Mouse (Mus musculus) common myeloid progenitor, adult 5-6 weeks (primary cell): ENCODE measurements around the gene Otop3. TPM values are rescaled to one million over a fixed set of nuclear protein-coding genes. Genes with fewer than 3 reads are reported as not detected.
A peak's percentile ranks its signal among the peaks of the same experiment; 100 is the strongest.

ENCODE experiments used
- ATAC-seq: replicated peaks from 2 replicates; pipeline ENCODE4 v1.8.0; 2016; ENCODE audit warnings: low read depth, mild to moderate bottlenecking, moderate TSS enrichment, inconsistent platforms; ENCODE audit not compliant: poor library complexity, severe bottlenecking
- total RNA-seq: library from RNA; stranded (forward); fragments of 200-1000, 187-1606 nt; gene quantifications from 2 replicates; pipeline ENCODE4 v1.2.3, GENCODE M21; 2017

The Otop3 gene
- total RNA-seq: not detected in 2 replicates

- no peak for ATAC-seq
Observed at GRCm38 (mm10) chr11:115334531-115334930, at the start of gene Otop3. Gene Otop3 (plus strand): TSS chr11:115334731.

- peak; percentile 74 for ATAC-seq
Observed at GRCm38 (mm10) chr11:115285282-115285681, 49.2 kb upstream of the Otop3 start.

GRCm38 (mm10) chr11:115286201-115286993 lies 48.1 kb upstream of the Otop3 start:
- ATAC-seq: no peak

- ATAC-seq: no peak
Observed at GRCm38 (mm10) chr11:115287386-115287785, 47.1 kb upstream of the Otop3 start.

- ATAC-seq: no peak
Observed at GRCm38 (mm10) chr11:115288305-115288704, 46.2 kb upstream of the Otop3 start.

GRCm38 (mm10) chr11:115289885-115290284 lies 44.6 kb upstream of the Otop3 start:
- no peak for ATAC-seq

- ATAC-seq: no peak
Observed at GRCm38 (mm10) chr11:115290314-115290713, 44.2 kb upstream of the Otop3 start.

GRCm38 (mm10) chr11:115290919-115291318 lies 43.6 kb upstream of the Otop3 start:
- no peak for ATAC-seq

- ATAC-seq: no peak
Observed at GRCm38 (mm10) chr11:115291503-115291902, 43.0 kb upstream of the Otop3 start.

GRCm38 (mm10) chr11:115292631-115293375 lies 41.7 kb upstream of the Otop3 start:
- ATAC-seq: no peak

GRCm38 (mm10) chr11:115295939-115296338 lies 38.6 kb upstream of the Otop3 start:
- ATAC-seq: no peak

- ATAC-seq: no peak
Observed at GRCm38 (mm10) chr11:115296471-115297210, 37.9 kb upstream of the Otop3 start.

- ATAC-seq: peak; percentile 75
Observed at GRCm38 (mm10) chr11:115297214-115297826, 37.2 kb upstream of the Otop3 start, which contains the start of gene Fads6. Gene Fads6 (minus strand): TSS chr11:115297663.

- ATAC-seq: no peak
Observed at GRCm38 (mm10) chr11:115298160-115298559, 36.4 kb upstream of the Otop3 start.

- no peak for ATAC-seq
Observed at GRCm38 (mm10) chr11:115300745-115301144, 33.8 kb upstream of the Otop3 start.

- no peak for ATAC-seq
Observed at GRCm38 (mm10) chr11:115301351-115301750, 33.2 kb upstream of the Otop3 start.

- ATAC-seq: no peak
Observed at GRCm38 (mm10) chr11:115303167-115303566, 31.4 kb upstream of the Otop3 start.

GRCm38 (mm10) chr11:115306863-115307262 lies 27.7 kb upstream of the Otop3 start, which contains the start of gene Otop2:
Gene Otop2 (plus strand): TSS chr11:115307163.
- ATAC-seq: no peak

GRCm38 (mm10) chr11:115308781-115309180 lies 25.8 kb upstream of the Otop3 start:
- no peak for ATAC-seq

GRCm38 (mm10) chr11:115314249-115314648 lies 20.3 kb upstream of the Otop3 start:
- peak; percentile 55 for ATAC-seq
